Comparison of ENCODE assay signal across 9 mouse cellular contexts in genomic region chr12:112665881-112666544, GRCm38 (mm10). TPM values are rescaled to one million over a fixed set of nuclear protein-coding genes. Genes with fewer than 3 reads are reported as not detected.
A peak's percentile ranks its signal among the peaks of the same experiment; 100 is the strongest.
DNase-seq lines count a peak whose midpoint lies in the region; ATAC-seq lines count a peak whose summit lies in the region.
"Had no signal": no experiment of that assay in that cellular context is flagged by ENCODE, and none has a peak within 500 bp of the region (broad histone marks: within the 10 kb centered on the region; RNA-seq: fewer than 3 reads in every experiment).

No protein-coding gene starts in this region.

- no peaks in the 10 kb centered on the region for H3K27me3 ChIP-seq in kidney, embryonic 15.5 days
- no peaks in the 10 kb centered on the region for H3K27me3 ChIP-seq in forebrain, embryonic 10.5 days (ENCODE audit: poor library complexity, severe bottlenecking)
- H3K27me3 ChIP-seq in hindbrain, embryonic 11.5 days (ENCODE audit: control insufficient read depth, insufficient read depth, low read length): no peaks in the 10 kb centered on the region
- no peaks in the 10 kb centered on the region for H3K27me3 ChIP-seq in midbrain, embryonic 16.5 days (ENCODE audit: control insufficient read depth, insufficient read depth, low read depth, low read length)

- no peak for ATAC-seq in kidney, embryonic 15.5 days (replicated peaks; ENCODE audit: low FRiP score)
- ATAC-seq in hindbrain, embryonic 11.5 days (ENCODE audit: low FRiP score): no peak
- ATAC-seq in midbrain, embryonic 16.5 days: no peak

- peaks cover 95% of the 10 kb centered on the region for H3K36me3 ChIP-seq in kidney, embryonic 15.5 days
- H3K36me3 ChIP-seq in forebrain, embryonic 10.5 days (replicated peaks): peaks cover 100% of the 10 kb centered on the region
- peaks cover 26% of the 10 kb centered on the region for H3K36me3 ChIP-seq in hindbrain, embryonic 11.5 days (ENCODE audit: control insufficient read depth, insufficient read depth, low read length)
- peaks cover 19% of the 10 kb centered on the region; the same call in 1 of the 2 replicates for H3K36me3 ChIP-seq in midbrain, embryonic 16.5 days (ENCODE audit: control insufficient read depth, insufficient read depth, low read length)

- H3K27ac ChIP-seq in kidney, embryonic 15.5 days: peak overlapping the region; percentile 34
- peak overlapping the region; percentile 82 for H3K27ac ChIP-seq in forebrain, embryonic 10.5 days
- H3K27ac ChIP-seq in hindbrain, embryonic 11.5 days (ENCODE audit: low read depth, low read length): peak overlapping the region; percentile 93
- peak overlapping the region; percentile 77 for H3K27ac ChIP-seq in midbrain, embryonic 16.5 days (ENCODE audit: low read length)

- H3K4me3 ChIP-seq in kidney, embryonic 15.5 days (replicated peaks): no peak overlapping the region
- no peak overlapping the region for H3K4me3 ChIP-seq in forebrain, embryonic 10.5 days
- no peak overlapping the region for H3K4me3 ChIP-seq in hindbrain, embryonic 11.5 days (ENCODE audit: low read depth, low read length)
- no peak overlapping the region for H3K4me3 ChIP-seq in midbrain, embryonic 16.5 days (ENCODE audit: low read depth, low read length)

- no peak overlapping the region for H3K9ac ChIP-seq in kidney, embryonic 15.5 days
- peak overlapping the region; percentile 23; the same call in 1 of the 2 replicates for H3K9ac ChIP-seq in hindbrain, embryonic 11.5 days (ENCODE audit: low read depth, low read length)
- H3K9ac ChIP-seq in midbrain, embryonic 16.5 days (ENCODE audit: low read depth, low read length): peak overlapping the region; percentile 37

- H3K4me1 ChIP-seq in kidney, embryonic 15.5 days: peaks cover 99% of the 10 kb centered on the region
- H3K4me1 ChIP-seq in forebrain, embryonic 10.5 days: peaks cover 76% of the 10 kb centered on the region
- H3K4me1 ChIP-seq in hindbrain, embryonic 11.5 days (replicated peaks; ENCODE audit: control insufficient read depth, insufficient read depth, low read length): peaks cover 57% of the 10 kb centered on the region
- peaks cover 39% of the 10 kb centered on the region for H3K4me1 ChIP-seq in midbrain, embryonic 16.5 days (ENCODE audit: control insufficient read depth, insufficient read depth, low read length)

- 83% methylated on average over 9 of the region's 9 CpGs for WGBS in kidney, embryonic 15.5 days
- 91% methylated on average over 9 of the region's 9 CpGs for WGBS in forebrain, embryonic 10.5 days
- 92% methylated on average over 9 of the region's 9 CpGs for WGBS in hindbrain, embryonic 11.5 days
- WGBS in midbrain, embryonic 16.5 days: 90% methylated on average over 9 of the region's 9 CpGs

- no peak for DNase-seq in kidney, postnatal 14 days
- no peak for DNase-seq in forebrain, embryonic 10.5 days (ENCODE audit: extremely low spot score, low spot score)
- no peak for DNase-seq in hindbrain, embryonic 11.5 days (ENCODE audit: low spot score)
- DNase-seq in right cerebral cortex, postnatal 25 days: no peak
- no peak for DNase-seq in layer of hippocampus, adult 11-12 months (ENCODE audit: low spot score)
- no peak for DNase-seq in kidney, adult 9 months
- DNase-seq: gastrocnemius, postnatal 25 days had no signal

- H3K9me3 ChIP-seq in kidney, embryonic 15.5 days (replicated peaks): no peaks in the 10 kb centered on the region
- H3K9me3 ChIP-seq in forebrain, embryonic 10.5 days: no peaks in the 10 kb centered on the region
- H3K9me3 ChIP-seq in hindbrain, embryonic 11.5 days (ENCODE audit: control insufficient read depth, low read length): no peaks in the 10 kb centered on the region
- H3K9me3 ChIP-seq in midbrain, embryonic 16.5 days (replicated peaks; ENCODE audit: control insufficient read depth, low read length, poor library complexity, severe bottlenecking): no peaks in the 10 kb centered on the region

- no peak overlapping the region for H3K4me2 ChIP-seq in kidney, embryonic 15.5 days
- no peak overlapping the region for H3K4me2 ChIP-seq in hindbrain, embryonic 11.5 days (replicated peaks; ENCODE audit: low read depth, low read length)
- H3K4me2 ChIP-seq in midbrain, embryonic 16.5 days (ENCODE audit: low read length): peak overlapping the region; percentile 19; the same call in 1 of the 2 replicates

RNA-seq across cellular contexts. Expression of gene Akt1, which starts 8.7 kb away (rescaled TPM):
- 53.7 and 56.7 TPM in 2 replicates for polyA plus RNA-seq in kidney, embryonic 15.5 days (2015; fragmentation: Nextera tagmentation; extraction: Ambion mirVana)
- polyA plus RNA-seq in forebrain, embryonic 10.5 days (2016; fragmentation: Nextera tagmentation; extraction: Ambion mirVana): 39.2 and 41.9 TPM in 2 replicates
- 50.8 and 76.5 TPM in 2 replicates for polyA plus RNA-seq in hindbrain, embryonic 11.5 days (2014; fragmentation: Nextera tagmentation; extraction: Ambion mirVana)
- polyA plus RNA-seq in midbrain, embryonic 16.5 days (2015; fragmentation: Nextera tagmentation; extraction: Ambion mirVana): 58.7 and 60.4 TPM in 2 replicates

RNA-seq across cellular contexts. Expression of gene Zbtb42, which starts 12.6 kb away (rescaled TPM):
- polyA plus RNA-seq in kidney, embryonic 15.5 days (2015; fragmentation: Nextera tagmentation; extraction: Ambion mirVana): 4.0 and 4.6 TPM in 2 replicates
- 4.1 and 4.3 TPM in 2 replicates for polyA plus RNA-seq in forebrain, embryonic 10.5 days (2016; fragmentation: Nextera tagmentation; extraction: Ambion mirVana)
- 4.3 and 7.0 TPM in 2 replicates for polyA plus RNA-seq in hindbrain, embryonic 11.5 days (2014; fragmentation: Nextera tagmentation; extraction: Ambion mirVana)
- 0.73 and 1.2 TPM in 2 replicates for polyA plus RNA-seq in midbrain, embryonic 16.5 days (2015; fragmentation: Nextera tagmentation; extraction: Ambion mirVana)

RNA-seq across cellular contexts. Expression of gene Siva1, which starts 21.5 kb away (rescaled TPM):
- polyA plus RNA-seq in kidney, embryonic 15.5 days (2015; fragmentation: Nextera tagmentation; extraction: Ambion mirVana): 255 and 266 TPM in 2 replicates
- 361 and 369 TPM in 2 replicates for polyA plus RNA-seq in forebrain, embryonic 10.5 days (2016; fragmentation: Nextera tagmentation; extraction: Ambion mirVana)
- 178 and 182 TPM in 2 replicates for polyA plus RNA-seq in hindbrain, embryonic 11.5 days (2014; fragmentation: Nextera tagmentation; extraction: Ambion mirVana)
- 41.7 and 44.1 TPM in 2 replicates for polyA plus RNA-seq in midbrain, embryonic 16.5 days (2015; fragmentation: Nextera tagmentation; extraction: Ambion mirVana)

RNA-seq across cellular contexts. Expression of gene Adssl1, which starts 46.2 kb away (rescaled TPM):
- polyA plus RNA-seq in kidney, embryonic 15.5 days (2015; fragmentation: Nextera tagmentation; extraction: Ambion mirVana): 11.6 and 12.4 TPM in 2 replicates
- 4.9 and 6.6 TPM in 2 replicates for polyA plus RNA-seq in forebrain, embryonic 10.5 days (2016; fragmentation: Nextera tagmentation; extraction: Ambion mirVana)
- 2.1 and 2.6 TPM in 2 replicates for polyA plus RNA-seq in hindbrain, embryonic 11.5 days (2014; fragmentation: Nextera tagmentation; extraction: Ambion mirVana)
- polyA plus RNA-seq in midbrain, embryonic 16.5 days (2015; fragmentation: Nextera tagmentation; extraction: Ambion mirVana): 4.0 and 4.2 TPM in 2 replicates

RNA-seq across cellular contexts. Expression of gene Cep170b, which starts 54.2 kb away (rescaled TPM):
- polyA plus RNA-seq in kidney, embryonic 15.5 days (2015; fragmentation: Nextera tagmentation; extraction: Ambion mirVana): 15.8 and 16.6 TPM in 2 replicates
- polyA plus RNA-seq in forebrain, embryonic 10.5 days (2016; fragmentation: Nextera tagmentation; extraction: Ambion mirVana): 5.9 and 7.9 TPM in 2 replicates
- polyA plus RNA-seq in hindbrain, embryonic 11.5 days (2014; fragmentation: Nextera tagmentation; extraction: Ambion mirVana): 8.5 and 8.7 TPM in 2 replicates
- polyA plus RNA-seq in midbrain, embryonic 16.5 days (2015; fragmentation: Nextera tagmentation; extraction: Ambion mirVana): 36.0 and 39.4 TPM in 2 replicates

Comparison
In these comparisons a context has a peak if more than half of its experiments do, and no peak if none do; other contexts are left out.
1. H3K27ac ChIP-seq: peak in every context shown above with its lines; median percentile 93 in hindbrain, embryonic 11.5 days; 82 in forebrain, embryonic 10.5 days; 77 in midbrain, embryonic 16.5 days; 34 in kidney, embryonic 15.5 days.